Mouse (Mus musculus) forebrain, postnatal 0 days (tissue): Measurements from ENCODE around the gene Egfl8. TPM values are rescaled to one million over a fixed set of nuclear protein-coding genes. Genes with fewer than 3 reads are reported as not detected.

ENCODE experiments used
- ATAC-seq: fragments of 200-750 bp; cut with Nextera tagmentation; 2 replicates; pipeline ENCODE4 v1.8.0; 2017; ENCODE audit warnings: mild to moderate bottlenecking, moderate library complexity
- DNase-seq: peaks from one replicate; pipeline ENCODE4 v3.0.0-alpha.2; 2015
- H3K27ac ChIP-seq: fragments of 300-500 bp; sonication (generic); 2 replicates; pipeline ENCODE4 v1.5.1; 2014; ENCODE audit warnings: low read depth, mild to moderate bottlenecking, antibody characterized with exemption, low read length, moderate library complexity, mixed read lengths
- H3K27me3 ChIP-seq: fragments of 300-500 bp; sonication (generic); 2 replicates; pipeline ENCODE4 v1.6.1; 2014; ENCODE audit warnings: mild to moderate bottlenecking, low read length, mixed read lengths; ENCODE audit not compliant: insufficient read depth
- H3K36me3 ChIP-seq: fragments of 300-500 bp; sonication (generic); 2 replicates; pipeline ENCODE4 v1.6.1; 2014; ENCODE audit warnings: mild to moderate bottlenecking, moderate library complexity; ENCODE audit not compliant: insufficient read depth
- H3K4me1 ChIP-seq: fragments of 300-500 bp; sonication (generic); 2 replicates; pipeline ENCODE4 v1.6.1; 2014; ENCODE audit warnings: antibody characterized with exemption; ENCODE audit not compliant: insufficient read depth
- H3K4me2 ChIP-seq: fragments of 300-500 bp; sonication (generic); 2 replicates; pipeline ENCODE4 v1.6.1; 2014; ENCODE audit warnings: low read depth, mild to moderate bottlenecking, moderate library complexity
- H3K4me3 ChIP-seq: fragments of 300-500 bp; sonication (generic); 2 replicates; pipeline ENCODE4 v1.5.1; 2014; ENCODE audit warnings: low read depth, low read length, mixed read lengths
- H3K9ac ChIP-seq: fragments of 300-500 bp; sonication (generic); 2 replicates; pipeline ENCODE4 v1.6.1; 2014; ENCODE audit warnings: mild to moderate bottlenecking
- H3K9me3 ChIP-seq: fragments of 300-500 bp; sonication (generic); 2 replicates; pipeline ENCODE4 v1.6.1; 2016; ENCODE audit warnings: low read length
- CTCF ChIP-seq: sonication (generic); IDR thresholded peaks from 2 replicates; pipeline ENCODE4 v1.5.1; 2016; ENCODE audit warnings: antibody characterized with exemption, control low read depth, low read depth
- WGBS: fragments of 180-500 bp; shearing (Covaris S2); extraction: QIAGEN DNeasy Blood & Tissue Kit; methylation state at CpG from one replicate; pipeline ENCODE4 v1.1.7; 2014; 5-methylcytosine and 5-hydroxymethylcytosine counted together
- polyA plus RNA-seq: library from polyadenylated mRNA; unstranded; fragments of >200 nt; fragmentation: Nextera tagmentation; extraction: Ambion mirVana; gene quantifications from 2 replicates; pipeline ENCODE4 v1.2.1, GENCODE M21; 2015
- total RNA-seq: library from RNA; depleted of rRNA; stranded (reverse); fragments of >200 nt; gene quantifications from 2 replicates; pipeline ENCODE4 v1.2.3, GENCODE M21; 2014

The Egfl8 gene
- total and polyA plus RNA-seq, 2 experiments from 2014 or later: 3.2 to 3.8 TPM

DNA sequence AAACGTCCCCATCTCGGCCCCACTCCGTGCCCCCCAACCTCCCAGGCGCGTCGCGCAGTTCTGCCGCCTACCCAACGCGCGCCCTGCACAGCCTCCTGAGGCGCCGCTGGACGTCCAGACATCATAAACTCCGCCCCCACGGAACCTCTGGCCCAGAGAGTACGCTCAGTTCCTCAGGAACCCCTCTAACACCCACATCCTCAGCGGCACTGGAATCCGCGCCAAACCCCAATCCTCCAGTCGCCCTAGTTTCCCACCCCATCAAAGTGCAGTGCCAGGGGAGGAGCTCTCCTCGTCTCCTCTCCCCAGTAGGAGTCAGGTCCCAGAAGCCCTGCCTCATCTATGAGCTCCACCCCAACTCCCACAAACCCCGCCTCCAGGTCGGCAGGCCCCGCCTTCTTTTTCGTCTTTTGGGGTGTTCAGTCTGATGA lies 16.5 kb upstream of the Egfl8 start:
- peak overlapping the region; percentile 19; the same call in 1 of the 2 replicates for H3K9ac ChIP-seq
- H3K9me3 ChIP-seq: no peaks in the 10 kb centered on the region
- ATAC-seq (peak; percentile 44), DNase-seq (peak; percentile 59)
- WGBS: 2% methylated on average over 26 of the region's 26 CpGs
- H3K27ac ChIP-seq: no peak overlapping the region
- peak overlapping the region; percentile 45 for H3K4me3 ChIP-seq
- TF ChIP-seq CTCF: no peak
- H3K4me2 ChIP-seq: peak overlapping the region; percentile 92
- no peaks in the 10 kb centered on the region for H3K36me3 ChIP-seq
- peaks cover 21% of the 10 kb centered on the region for H3K4me1 ChIP-seq
- no peaks in the 10 kb centered on the region for H3K27me3 ChIP-seq

GRCm38 (mm10) chr17:34631647-34632046 lies 15.9 kb upstream of the Egfl8 start:
- no peak overlapping the region for H3K27ac ChIP-seq

DNA sequence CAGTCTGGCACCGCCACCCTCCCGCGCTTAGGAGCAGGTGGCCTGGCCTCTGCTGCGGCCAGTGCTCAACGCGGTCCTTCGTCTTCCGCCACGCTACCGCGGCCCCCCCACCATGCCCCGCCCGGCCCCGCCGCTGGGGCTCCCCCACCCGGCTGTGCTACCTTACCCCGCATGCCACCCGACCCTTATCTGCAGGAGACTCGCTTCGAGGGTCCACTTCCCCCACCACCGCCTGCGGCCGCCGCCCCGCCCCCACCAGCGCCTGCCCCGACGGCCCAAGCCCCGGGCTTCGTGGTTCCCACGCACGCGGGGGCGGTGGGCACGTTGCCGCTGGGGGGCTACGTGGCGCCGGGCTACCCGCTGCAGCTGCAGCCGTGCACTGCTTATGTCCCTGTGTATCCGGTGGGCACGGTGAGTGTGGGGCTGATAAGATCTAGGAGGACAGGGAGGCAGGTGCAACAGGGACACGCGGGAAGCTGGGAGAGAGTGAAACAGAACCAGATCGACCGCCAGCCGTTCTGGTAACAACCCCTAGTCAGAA lies 15.1 kb upstream of the Egfl8 start:
- TF ChIP-seq CTCF: no peak
- no peaks in the 10 kb centered on the region for H3K27me3 ChIP-seq
- H3K4me2 ChIP-seq: peak overlapping the region; percentile 92
- H3K9ac ChIP-seq: peak overlapping the region; percentile 51
- peak overlapping the region; percentile 45 for H3K4me3 ChIP-seq
- DNase-seq: no peak
- no peak for ATAC-seq
- 4% methylated on average over 48 of the region's 48 CpGs for WGBS
- no peak overlapping the region for H3K27ac ChIP-seq
- no peaks in the 10 kb centered on the region for H3K9me3 ChIP-seq
- H3K4me1 ChIP-seq: peaks cover 28% of the 10 kb centered on the region
- H3K36me3 ChIP-seq: no peaks in the 10 kb centered on the region

More at GRCm38 (mm10) chr17:34631647-34632046, 15.9 kb upstream of the Egfl8 start:
- peak overlapping the region; percentile 92 for H3K4me2 ChIP-seq
- DNase-seq (no peak), ATAC-seq (no peak)
- TF ChIP-seq CTCF: no peak
- no peaks in the 10 kb centered on the region for H3K27me3 ChIP-seq
- peak overlapping the region; percentile 19; the same call in 1 of the 2 replicates for H3K9ac ChIP-seq
- peak overlapping the region; percentile 45 for H3K4me3 ChIP-seq
- no peaks in the 10 kb centered on the region for H3K36me3 ChIP-seq
- H3K9me3 ChIP-seq: no peaks in the 10 kb centered on the region
- H3K4me1 ChIP-seq: peaks cover 21% of the 10 kb centered on the region
- 9% methylated on average over 12 of the region's 12 CpGs for WGBS

GRCm38 (mm10) chr17:34629796-34630603 lies 14.2 kb upstream of the Egfl8 start:
- ATAC-seq (no peak), DNase-seq (no peak)
- H3K27ac ChIP-seq: no peak overlapping the region
- no peak for TF ChIP-seq CTCF
- no peaks in the 10 kb centered on the region for H3K36me3 ChIP-seq
- H3K9me3 ChIP-seq: no peaks in the 10 kb centered on the region
- H3K4me3 ChIP-seq: peak overlapping the region; percentile 45
- peaks cover 28% of the 10 kb centered on the region for H3K4me1 ChIP-seq
- peak overlapping the region; percentile 51 for H3K9ac ChIP-seq
- no peaks in the 10 kb centered on the region for H3K27me3 ChIP-seq
- 20% methylated on average over 12 of the region's 12 CpGs for WGBS
- H3K4me2 ChIP-seq: peak overlapping the region; percentile 92

DNA sequence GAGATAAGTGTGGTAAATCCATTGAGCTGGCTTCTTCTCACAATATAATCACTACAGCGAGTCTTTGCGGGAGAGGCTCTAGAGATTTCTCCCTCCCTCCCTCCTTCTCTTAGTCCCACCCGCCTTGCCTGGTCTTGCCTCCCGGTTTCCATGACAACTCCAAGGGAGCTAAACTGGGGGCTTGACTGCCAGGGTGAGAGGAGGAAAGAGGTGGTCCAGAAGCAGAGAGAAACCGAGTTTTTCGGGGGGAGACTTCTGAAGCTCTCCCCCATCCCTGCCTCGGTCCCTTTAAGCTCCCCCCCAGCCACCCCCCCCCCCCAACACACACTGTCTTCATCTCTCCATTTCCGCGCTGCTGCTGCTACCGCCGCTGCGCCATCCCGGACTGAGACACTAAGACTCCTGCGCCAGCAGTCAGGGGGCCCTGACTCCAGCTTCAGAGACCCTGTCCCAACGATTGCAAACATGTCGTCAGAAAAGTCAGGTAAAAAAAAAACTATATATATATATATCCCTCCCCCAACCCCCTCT lies 13.5 kb upstream of the Egfl8 start, which contains the start of gene Prrt1:
Gene Prrt1 (plus strand): TSS at position 313 of the 531 bp plus-strand sequence.
- TF ChIP-seq CTCF: no peak
- peak within 1 kb of the TSS; percentile 55 for H3K4me3 ChIP-seq
- H3K36me3 ChIP-seq: no peaks in the 10 kb centered on the region
- peak within 1 kb of the TSS; percentile 92 for H3K4me2 ChIP-seq
- H3K9ac ChIP-seq: peak within 1 kb of the TSS; percentile 54
- H3K27me3 ChIP-seq: no peaks in the 10 kb centered on the region
- peaks cover 28% of the 10 kb centered on the region for H3K4me1 ChIP-seq
- ATAC-seq: peak; percentile 44; the same call in 1 of the 2 replicates
- DNase-seq: peak; percentile 82
- H3K9me3 ChIP-seq: no peaks in the 10 kb centered on the region
- H3K27ac ChIP-seq: peak within 1 kb of the TSS; percentile 92
- 3% methylated on average over 16 of the region's 16 CpGs for WGBS

GRCm38 (mm10) chr17:34628644-34628967 lies 12.8 kb upstream of the Egfl8 start:
- H3K27ac ChIP-seq: peak overlapping the region; percentile 92
- no peak overlapping the region for H3K9ac ChIP-seq
- no peaks in the 10 kb centered on the region for H3K9me3 ChIP-seq
- H3K27me3 ChIP-seq: no peaks in the 10 kb centered on the region
- TF ChIP-seq CTCF: no peak
- peaks cover 28% of the 10 kb centered on the region for H3K4me1 ChIP-seq
- no peak for ATAC-seq
- peaks cover under 1% of the 10 kb centered on the region; the same call in 1 of the 2 replicates for H3K36me3 ChIP-seq
- DNase-seq: no peak
- peak overlapping the region; percentile 55 for H3K4me3 ChIP-seq
- H3K4me2 ChIP-seq: peak overlapping the region; percentile 92
- WGBS: 17% methylated on average over 5 of the region's 5 CpGs
